Mouse (Mus musculus) megakaryocyte, embryonic 14.5 days (primary cell): Measurements from ENCODE around the gene Ank.

Source experiments
- FLI1 ChIP-seq: IDR thresholded peaks from 2 replicates; pipeline ENCODE4 v1.6.1; 2012; ENCODE audit warnings: low read length, inconsistent platforms, mixed read lengths
- GATA1 ChIP-seq: IDR thresholded peaks from 3 replicates; pipeline ENCODE4 v1.6.1; 2012; ENCODE audit warnings: mixed read lengths, low read length, inconsistent platforms, borderline replicate concordance

GRCm38 (mm10) chr15:27620475-27621185, 154.2 kb downstream of the Ank start:
- TF ChIP-seq GATA1 (no peak), FLI1 (no peak)
